Mouse (Mus musculus) lung, embryonic 14.5 days (tissue): ENCODE data around the gene Chrna1. TPM values are rescaled to one million over a fixed set of nuclear protein-coding genes. Genes with fewer than 3 reads are reported as not detected.
A peak's percentile ranks its signal among the peaks of the same experiment; 100 is the strongest.

Source experiments
- ATAC-seq: fragments of 200-750 bp; cut with Nextera tagmentation; 2 replicates; pipeline ENCODE4 v1.8.0; 2017; ENCODE audit warnings: mild to moderate bottlenecking, moderate TSS enrichment, moderate library complexity; ENCODE audit not compliant: insufficient read depth
- DNase-seq: peaks from one replicate; pipeline ENCODE4 v3.0.0-alpha.2; 2015
- H3K27ac ChIP-seq: fragments of 300-500 bp; sonication (generic); 2 replicates; pipeline ENCODE4 v1.5.1; 2014; ENCODE audit warnings: low read depth, mild to moderate bottlenecking, moderate library complexity
- H3K27me3 ChIP-seq: fragments of 300-500 bp; sonication (generic); 2 replicates; pipeline ENCODE4 v1.6.1; 2014; ENCODE audit warnings: low read length, control low read depth; ENCODE audit not compliant: insufficient read depth
- H3K36me3 ChIP-seq: fragments of 300-500 bp; sonication (generic); 2 replicates; pipeline ENCODE4 v1.6.1; 2014; ENCODE audit warnings: control low read depth; ENCODE audit not compliant: insufficient read depth
- H3K4me1 ChIP-seq: fragments of 300-500 bp; sonication (generic); 2 replicates; pipeline ENCODE4 v1.6.1; 2014; ENCODE audit warnings: antibody characterized with exemption, control low read depth; ENCODE audit not compliant: insufficient read depth
- H3K4me2 ChIP-seq: fragments of 300-500 bp; sonication (generic); 2 replicates; pipeline ENCODE4 v1.6.1; 2014; ENCODE audit warnings: mild to moderate bottlenecking
- H3K4me3 ChIP-seq: fragments of 300-500 bp; sonication (generic); 2 replicates; pipeline ENCODE4 v1.5.1; 2014; ENCODE audit warnings: low read depth, low read length
- H3K9ac ChIP-seq: fragments of 300-500 bp; sonication (generic); 2 replicates; pipeline ENCODE4 v1.6.1; 2014
- H3K9me3 ChIP-seq: fragments of 300-500 bp; sonication (generic); 2 replicates; pipeline ENCODE4 v1.6.1; 2016; ENCODE audit warnings: low read depth, low read length, control low read depth
- CTCF ChIP-seq: IDR thresholded peaks from 2 replicates; pipeline ENCODE4 v1.5.1; 2016; ENCODE audit warnings: antibody characterized with exemption, low read depth
- WGBS: fragments of 180-500 bp; shearing (Covaris S2); extraction: QIAGEN DNeasy Blood & Tissue Kit; methylation state at CpG from one replicate; pipeline ENCODE4 v1.1.7; 2014; 5-methylcytosine and 5-hydroxymethylcytosine counted together
- polyA plus RNA-seq: library from polyadenylated mRNA; unstranded; fragments of >200 nt; fragmentation: Nextera tagmentation; extraction: Ambion mirVana; gene quantifications from 2 replicates; pipeline ENCODE4 v1.2.1, GENCODE M21; 2014

Chrna1 gene
- polyA plus RNA-seq = 0.05 and 0.26 TPM in 2 replicates

DNA sequence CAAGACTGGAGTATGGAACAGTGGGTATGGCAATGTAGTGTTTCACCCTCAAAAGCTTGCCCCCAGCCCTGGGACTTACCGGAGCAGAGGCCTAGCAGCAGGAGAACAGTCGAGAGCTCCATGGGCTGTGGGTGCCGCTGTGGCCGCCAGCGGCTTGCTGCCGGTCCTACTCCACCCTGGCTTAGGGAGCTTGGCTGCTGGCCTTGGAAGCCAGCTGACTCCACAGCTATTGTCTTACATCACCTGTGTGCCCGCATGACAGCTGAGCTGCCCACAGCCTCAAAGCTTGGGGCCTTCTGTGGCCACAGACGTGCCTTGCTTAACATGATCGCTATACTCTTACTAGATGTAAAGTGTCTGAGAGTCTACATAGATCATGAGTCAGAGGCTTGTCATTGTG is at the start of gene Chrna1:
Gene Chrna1 (minus strand): TSS at position 173 of the 400 bp plus-strand sequence.
- Histone ChIP-seq H3K36me3 (no peaks in the 10 kb centered on the region), H3K27ac (no peak within 1 kb of the TSS), H3K4me1 (no peaks in the 10 kb centered on the region), H3K27me3 (no peaks in the 10 kb centered on the region), H3K4me3 (no peak within 1 kb of the TSS), H3K4me2 (no peak within 1 kb of the TSS), H3K9ac (no peak within 1 kb of the TSS), H3K9me3 (no peaks in the 10 kb centered on the region)
- no peak for ATAC-seq
- no peak for DNase-seq
- 94% methylated on average over 9 of the region's 9 CpGs for WGBS
- TF ChIP-seq CTCF = no peak

DNA sequence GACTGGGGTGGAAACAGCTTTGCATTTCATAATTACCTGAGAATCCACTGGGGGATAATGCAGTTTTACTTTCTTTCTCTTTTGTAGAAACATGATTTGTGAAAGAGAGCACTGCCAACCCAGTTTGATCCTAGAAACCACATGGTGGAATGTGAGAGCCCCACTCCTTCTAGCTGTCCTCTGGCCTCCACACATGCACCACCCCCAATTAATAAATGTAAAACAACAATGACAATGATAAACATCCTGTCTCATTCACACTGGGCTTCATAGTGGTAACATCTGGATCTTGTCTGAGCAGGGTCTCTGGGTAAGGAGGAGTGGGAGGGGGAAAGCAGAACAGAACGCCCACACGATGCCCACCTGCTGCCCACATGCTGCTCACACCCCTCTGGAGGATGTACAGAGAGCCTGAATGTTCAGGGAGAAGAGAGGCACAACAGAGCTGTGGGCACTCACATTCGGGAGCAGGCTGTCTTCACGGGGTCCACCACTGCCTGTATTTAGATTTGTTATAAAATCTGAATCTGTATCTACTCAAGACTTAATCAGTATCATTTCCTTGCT is 38.4 kb upstream of the Chrna1 start:
- WGBS = 53% methylated on average over 4 of the region's 4 CpGs

DNA sequence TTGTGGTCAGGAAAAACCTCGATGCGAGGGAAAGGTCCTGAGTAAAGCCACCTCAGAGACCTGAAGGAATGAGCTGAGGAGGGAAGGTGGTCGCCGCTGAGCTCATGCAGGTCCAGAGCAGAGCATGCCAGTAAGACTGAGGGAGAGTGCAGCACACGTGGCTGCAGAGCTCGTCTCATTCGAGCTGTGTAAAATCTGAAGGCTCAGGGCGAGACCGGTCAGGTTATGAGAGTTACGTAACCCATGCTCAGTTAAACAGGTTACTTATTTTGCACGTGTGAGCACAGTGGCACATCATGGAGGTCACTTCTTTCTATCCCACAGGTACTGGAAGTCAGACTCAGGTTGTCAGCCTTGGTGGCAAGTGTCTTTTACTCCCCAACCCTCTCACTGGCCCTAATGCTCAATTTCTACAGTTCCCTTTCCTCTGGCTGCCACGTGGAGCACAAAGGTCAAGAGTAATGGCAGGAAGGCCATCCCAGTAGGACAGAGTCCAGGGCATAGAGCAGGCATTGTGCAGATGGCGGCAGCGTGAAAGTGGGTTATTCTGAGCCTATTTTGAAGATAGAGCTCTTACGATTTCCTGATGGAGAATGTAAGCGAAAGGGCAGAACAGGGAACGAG is 36.4 kb upstream of the Chrna1 start:
- Histone ChIP-seq H3K27me3 (no peaks in the 10 kb centered on the region), H3K36me3 (peaks cover 16% of the 10 kb centered on the region; the same call in 1 of the 2 replicates), H3K4me3 (no peak overlapping the region), H3K9ac (no peak overlapping the region), H3K27ac (no peak overlapping the region), H3K9me3 (no peaks in the 10 kb centered on the region), H3K4me1 (no peaks in the 10 kb centered on the region), H3K4me2 (no peak overlapping the region)
- no peak for DNase-seq
- 86% methylated on average over 17 of the region's 17 CpGs for WGBS
- TF ChIP-seq CTCF = no peak
- ATAC-seq = no peak

More for the DNA sequence above, 38.4 kb upstream of the Chrna1 start:
- H3K4me3 ChIP-seq = no peak overlapping the region
- H3K27me3 ChIP-seq = no peaks in the 10 kb centered on the region
- ATAC-seq = peak; percentile 31; the same call in 1 of the 2 replicates
- H3K9me3 ChIP-seq = no peaks in the 10 kb centered on the region
- H3K9ac ChIP-seq = no peak overlapping the region
- no peaks in the 10 kb centered on the region for H3K4me1 ChIP-seq
- TF ChIP-seq CTCF = no peak
- H3K27ac ChIP-seq = no peak overlapping the region
- no peak overlapping the region for H3K4me2 ChIP-seq
- H3K36me3 ChIP-seq = peaks cover 19% of the 10 kb centered on the region; the same call in 1 of the 2 replicates
- no peak for DNase-seq

DNA sequence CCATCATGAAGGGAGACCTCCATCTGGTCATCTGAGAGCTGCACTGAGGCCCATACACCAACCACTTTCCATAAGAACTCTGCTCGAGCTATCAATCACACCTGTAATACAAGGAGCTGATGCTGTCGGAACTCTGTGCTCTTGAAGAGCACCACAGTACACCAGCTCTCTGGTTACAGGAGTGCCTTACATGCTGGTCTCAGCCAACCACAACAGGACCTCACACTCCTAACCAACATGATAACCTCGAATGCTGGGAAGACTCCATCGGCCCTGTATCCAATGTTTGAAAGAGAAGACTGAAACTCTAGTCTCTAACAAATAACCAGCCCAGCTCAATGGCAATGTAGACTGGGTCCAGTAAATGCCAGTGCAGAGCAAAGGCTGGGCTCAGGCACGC is 35.3 kb upstream of the Chrna1 start:
- no peak overlapping the region for H3K4me3 ChIP-seq
- peaks cover 24% of the 10 kb centered on the region; the same call in 1 of the 2 replicates for H3K36me3 ChIP-seq
- no peak for TF ChIP-seq CTCF
- H3K9me3 ChIP-seq = no peaks in the 10 kb centered on the region
- H3K9ac ChIP-seq = no peak overlapping the region
- no peak for DNase-seq
- 86% methylated on average over 5 of the region's 5 CpGs for WGBS
- no peaks in the 10 kb centered on the region for H3K27me3 ChIP-seq
- no peak overlapping the region for H3K27ac ChIP-seq
- no peak for ATAC-seq
- no peak overlapping the region for H3K4me2 ChIP-seq
- no peaks in the 10 kb centered on the region for H3K4me1 ChIP-seq

DNA sequence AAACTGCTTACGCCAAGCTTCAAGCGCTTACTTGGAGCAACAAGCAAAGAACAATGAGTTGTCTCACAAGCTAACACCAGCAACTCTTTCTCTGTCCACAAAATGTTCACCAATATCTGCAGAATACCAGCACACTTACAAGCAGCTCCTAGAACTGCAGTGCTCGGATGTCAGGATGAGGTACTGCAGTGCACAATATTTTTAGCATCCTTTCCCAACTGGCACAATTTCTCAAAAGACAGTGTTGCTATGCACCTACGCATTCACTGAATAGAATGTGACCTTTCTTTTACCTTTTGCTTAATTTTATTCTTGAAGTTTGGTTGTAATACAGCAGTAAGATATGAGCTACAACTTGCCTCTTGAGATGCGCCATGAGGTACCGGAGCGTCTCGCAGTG is 34.2 kb upstream of the Chrna1 start:
- Histone ChIP-seq H3K27me3 (no peaks in the 10 kb centered on the region), H3K4me2 (no peak overlapping the region), H3K4me3 (no peak overlapping the region), H3K9me3 (no peaks in the 10 kb centered on the region), H3K36me3 (peaks cover 24% of the 10 kb centered on the region; the same call in 1 of the 2 replicates), H3K9ac (no peak overlapping the region), H3K27ac (no peak overlapping the region), H3K4me1 (no peaks in the 10 kb centered on the region)
- DNase-seq (no peak), ATAC-seq (no peak)
- no peak for TF ChIP-seq CTCF
- 92% methylated on average over 8 of the region's 8 CpGs for WGBS

DNA sequence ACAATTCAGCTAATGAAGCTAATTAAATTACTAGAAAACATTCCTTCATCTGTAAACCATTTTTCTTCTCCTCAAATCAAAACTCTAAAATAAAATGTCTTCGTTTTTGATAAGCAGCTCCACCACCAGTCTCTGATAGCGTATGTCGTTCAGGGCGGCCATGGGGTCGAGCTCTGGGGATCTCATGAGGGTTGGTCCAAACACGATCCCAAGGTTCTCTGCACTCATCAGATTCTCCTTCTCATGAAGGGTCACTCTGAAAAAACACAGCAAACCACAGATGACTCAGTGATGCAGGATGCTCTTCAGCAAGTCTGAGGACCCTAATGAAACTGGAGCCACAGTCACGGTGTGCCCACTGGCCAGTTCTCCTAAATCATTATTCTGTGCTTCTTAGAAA is 32.8 kb upstream of the Chrna1 start:
- Histone ChIP-seq H3K36me3 (peaks cover 24% of the 10 kb centered on the region; the same call in 1 of the 2 replicates), H3K9ac (no peak overlapping the region), H3K9me3 (no peaks in the 10 kb centered on the region), H3K4me1 (no peaks in the 10 kb centered on the region), H3K4me3 (no peak overlapping the region), H3K27me3 (no peaks in the 10 kb centered on the region), H3K27ac (no peak overlapping the region), H3K4me2 (no peak overlapping the region)
- ATAC-seq (no peak), DNase-seq (no peak)
- no peak for TF ChIP-seq CTCF
- 89% methylated on average over 7 of the region's 7 CpGs for WGBS

DNA sequence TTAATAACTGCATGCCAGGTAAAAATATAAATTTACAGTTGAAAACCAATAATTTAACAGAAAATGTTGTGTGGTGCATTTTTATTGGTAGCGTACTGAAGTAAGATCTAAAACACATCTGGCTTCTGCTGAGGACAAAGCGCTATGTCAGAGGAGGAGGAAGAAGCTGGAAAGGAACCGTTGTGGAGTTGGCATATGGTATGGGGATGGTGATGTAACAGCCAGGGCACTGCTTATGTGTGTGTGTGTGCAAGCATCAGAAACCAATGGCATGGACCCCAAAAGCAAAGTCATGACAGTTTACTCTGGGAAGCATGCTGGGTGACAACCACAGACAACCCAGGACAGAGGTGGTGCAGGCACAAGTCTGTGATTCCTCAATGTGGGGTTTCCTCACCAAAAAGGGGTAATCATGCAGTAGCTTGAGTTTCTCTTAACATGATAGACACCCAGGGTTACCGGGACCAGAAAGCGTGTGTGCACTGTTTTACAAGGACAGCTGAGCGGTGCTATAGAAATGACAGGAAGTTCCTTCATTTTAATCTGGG is 32.3 kb upstream of the Chrna1 start:
- H3K27ac ChIP-seq = no peak overlapping the region
- TF ChIP-seq CTCF = no peak
- H3K9me3 ChIP-seq = no peaks in the 10 kb centered on the region
- H3K36me3 ChIP-seq = peaks cover 21% of the 10 kb centered on the region; the same call in 1 of the 2 replicates
- H3K27me3 ChIP-seq = no peaks in the 10 kb centered on the region
- no peaks in the 10 kb centered on the region for H3K4me1 ChIP-seq
- DNase-seq = no peak
- no peak overlapping the region for H3K4me2 ChIP-seq
- WGBS = 93% methylated on average over 6 of the region's 6 CpGs
- no peak overlapping the region for H3K9ac ChIP-seq
- H3K4me3 ChIP-seq = no peak overlapping the region
- ATAC-seq = no peak
